Mouse (Mus musculus): ENCODE measurements around the gene Cttn.

The Cttn gene

GRCm38 (mm10) chr7:144470545-144471059 is at the start of gene Cttn:
TSS of gene Cttn (minus strand) at chr7:144471009.
- peak; percentile 93 to 96 for DNase-seq

GRCm38 (mm10) chr7:144519852-144520251 is 49.0 kb upstream of the Cttn start:
- DNase-seq = no peak

GRCm38 (mm10) chr7:144516711-144517110 is 45.9 kb upstream of the Cttn start:
- DNase-seq = no peak

GRCm38 (mm10) chr7:144509090-144509489 is 38.3 kb upstream of the Cttn start:
- DNase-seq = no peak

GRCm38 (mm10) chr7:144506807-144507206 is 36.0 kb upstream of the Cttn start:
- no peak for DNase-seq

GRCm38 (mm10) chr7:144503959-144504358 is 33.1 kb upstream of the Cttn start:
- DNase-seq = no peak

GRCm38 (mm10) chr7:144492931-144493330 is 22.1 kb upstream of the Cttn start:
- DNase-seq = no peak

- peak; percentile 58 to 75 for DNase-seq
Observed at GRCm38 (mm10) chr7:144490201-144490873, 19.5 kb upstream of the Cttn start.

- DNase-seq = no peak
Observed at GRCm38 (mm10) chr7:144489067-144489774, 18.4 kb upstream of the Cttn start.

- DNase-seq = no peak
Observed at GRCm38 (mm10) chr7:144480314-144480713, 9.5 kb upstream of the Cttn start.

- DNase-seq = no peak
Observed at GRCm38 (mm10) chr7:144479569-144479968, 8.8 kb upstream of the Cttn start.

- peak; percentile 74 to 88 for DNase-seq
Observed at GRCm38 (mm10) chr7:144475741-144476140, 4.9 kb upstream of the Cttn start.

GRCm38 (mm10) chr7:144473486-144473885 is 2.7 kb upstream of the Cttn start:
- peak in 1 of 2 experiments; percentile 61 for DNase-seq

GRCm38 (mm10) chr7:144471103-144471502 is 294 bp upstream of the Cttn start:
- DNase-seq = no peak

- DNase-seq = peak in 1 of 2 experiments; percentile 40
Observed at GRCm38 (mm10) chr7:144469908-144470544, 783 bp downstream of the Cttn start.

GRCm38 (mm10) chr7:144469181-144469641 is 1.6 kb downstream of the Cttn start:
- peak; percentile 77 to 84 for DNase-seq

GRCm38 (mm10) chr7:144468741-144469140 is 2.1 kb downstream of the Cttn start:
- DNase-seq = peak in 1 of 2 experiments; percentile 43

- no peak for DNase-seq
Observed at GRCm38 (mm10) chr7:144462577-144462976, 8.2 kb downstream of the Cttn start.

- no peak for DNase-seq
Observed at GRCm38 (mm10) chr7:144461246-144461902, 9.4 kb downstream of the Cttn start.

GRCm38 (mm10) chr7:144458881-144459280 is 11.9 kb downstream of the Cttn start:
- DNase-seq = no peak

- no peak for DNase-seq
Observed at GRCm38 (mm10) chr7:144450661-144451060, 20.1 kb downstream of the Cttn start.

- peak; percentile 90 for DNase-seq
Observed at GRCm38 (mm10) chr7:144449637-144450570, 20.9 kb downstream of the Cttn start.
